Mouse (Mus musculus): ENCODE measurements around the gene Sox14.

- TF ChIP-seq CTCF (IDR thresholded peaks at IDR 0.05; ENCODE audit: low read depth): no peak
- TF ChIP-seq EP300 (optimal IDR thresholded peaks at IDR 0.05): no peak
Observed at GRCm38 (mm10) chr9:99876373-99877055, 544 bp upstream of the Sox14 start.
